Mouse (Mus musculus): ENCODE results near the gene Pdlim4. TPM values are rescaled to one million over a fixed set of nuclear protein-coding genes. Genes with fewer than 3 reads are reported as not detected.

Pdlim4 gene
- polyA plus RNA-seq, 2 experiments from 2014 or later, result 0.57 to 1.3 TPM

DNA sequence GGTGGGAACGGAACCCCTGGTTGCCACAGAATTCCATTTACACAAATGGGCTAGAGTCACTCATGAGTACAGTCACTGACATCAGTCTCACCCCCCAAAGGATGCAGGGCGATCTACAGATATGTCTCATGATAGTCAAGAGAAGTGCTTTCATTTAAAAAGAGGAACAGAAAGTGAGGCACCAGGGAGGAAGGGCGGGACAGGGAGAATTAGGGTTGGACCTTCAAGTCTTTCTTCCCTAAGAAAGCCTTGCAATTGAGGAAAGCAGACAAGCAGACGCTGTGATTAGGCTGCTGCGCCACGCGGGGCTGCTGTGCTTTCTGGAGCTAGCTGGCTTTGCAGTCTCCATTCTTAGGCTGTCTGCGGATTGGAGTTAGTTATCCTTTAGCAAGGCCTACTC, 22.9 kb upstream of the Pdlim4 start:
- ATAC-seq, result no peak

DNA sequence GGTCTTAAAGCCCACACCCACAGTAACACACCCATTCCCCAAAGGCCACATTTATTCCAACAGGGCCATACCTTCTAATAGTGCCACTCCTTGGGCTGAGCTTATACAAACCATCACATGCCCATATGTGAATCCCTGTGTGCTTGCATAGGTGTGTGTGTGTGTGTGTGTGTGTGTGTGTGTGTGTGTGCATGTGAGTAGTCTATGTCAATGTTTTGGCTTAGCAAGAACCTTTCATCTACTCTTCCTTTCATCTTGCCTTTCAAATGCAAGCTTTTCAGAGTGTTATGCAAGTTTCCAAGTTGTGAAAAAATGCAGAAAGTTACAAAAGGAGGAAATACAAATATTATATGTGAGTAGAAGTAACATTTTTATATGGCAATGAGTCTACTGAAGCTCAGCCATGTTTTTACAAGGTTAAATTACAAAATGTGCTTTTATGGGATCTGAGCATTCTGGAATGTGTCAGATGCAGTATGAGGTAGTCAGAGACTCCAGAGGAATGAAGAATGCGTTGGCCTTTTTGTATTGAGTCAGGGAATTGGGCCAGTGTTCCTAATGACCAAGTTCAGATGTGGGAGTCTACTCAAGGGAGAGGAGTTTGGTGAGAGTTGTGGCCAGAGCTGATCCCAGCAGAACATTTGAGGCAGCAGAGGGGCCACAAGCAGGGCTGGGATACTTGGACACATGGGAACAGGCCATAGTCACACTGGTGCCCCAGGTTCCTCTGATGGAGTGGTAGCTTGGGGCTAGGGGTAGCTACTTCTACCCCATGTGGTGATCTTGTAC, 21.5 kb upstream of the Pdlim4 start:
- ATAC-seq, result no peak

DNA sequence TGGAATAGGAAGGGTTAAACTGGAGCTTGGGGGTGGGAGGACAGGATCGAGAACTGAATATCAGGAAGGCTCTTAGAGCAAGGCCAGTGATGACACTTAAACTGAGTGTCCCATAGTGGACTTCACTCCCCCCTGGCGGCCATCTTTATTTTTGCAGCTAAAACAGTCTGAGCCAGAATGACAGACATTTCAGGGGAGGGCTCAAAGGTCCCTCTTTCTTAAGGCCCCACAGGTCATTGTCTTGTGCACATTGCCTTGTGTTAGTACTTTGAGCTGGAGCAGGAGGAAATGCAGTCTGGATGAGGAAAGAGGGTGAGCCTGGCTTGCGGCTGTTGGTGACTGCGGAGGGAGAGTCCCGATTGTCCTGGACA, 20.1 kb upstream of the Pdlim4 start:
- peak; percentile 36 for ATAC-seq

DNA sequence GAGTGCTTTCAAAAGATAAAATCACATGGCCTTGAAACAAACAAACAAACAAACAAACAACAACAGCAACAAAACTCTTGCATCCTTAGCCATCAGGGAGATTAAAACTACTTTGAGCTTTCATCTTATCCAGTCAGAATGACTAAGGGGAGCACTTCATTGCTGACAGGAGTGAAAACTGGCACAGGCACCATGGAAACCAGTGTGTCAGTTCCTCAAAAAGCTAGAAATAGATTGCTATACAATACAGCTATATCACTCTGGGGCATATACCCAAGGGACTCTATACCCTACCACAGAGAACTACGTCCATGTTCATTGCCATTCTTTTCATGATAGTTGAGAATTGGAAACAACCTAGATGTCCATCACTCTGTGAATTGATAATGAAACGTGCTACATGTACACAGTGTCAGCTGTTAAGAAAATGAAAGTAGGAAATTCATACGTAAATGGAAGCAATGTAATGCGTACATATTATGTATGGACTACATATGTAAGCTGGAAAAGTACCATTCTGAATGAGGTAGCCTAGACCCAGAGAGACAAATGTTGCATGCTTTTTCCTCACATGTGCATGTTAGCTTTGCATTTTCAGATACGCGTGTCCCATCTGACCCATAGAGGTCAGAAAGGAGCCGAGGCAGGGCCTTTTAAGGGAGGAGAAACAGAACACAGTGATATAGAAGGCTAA, 19.6 kb upstream of the Pdlim4 start:
- ATAC-seq, result peak; percentile 14

DNA sequence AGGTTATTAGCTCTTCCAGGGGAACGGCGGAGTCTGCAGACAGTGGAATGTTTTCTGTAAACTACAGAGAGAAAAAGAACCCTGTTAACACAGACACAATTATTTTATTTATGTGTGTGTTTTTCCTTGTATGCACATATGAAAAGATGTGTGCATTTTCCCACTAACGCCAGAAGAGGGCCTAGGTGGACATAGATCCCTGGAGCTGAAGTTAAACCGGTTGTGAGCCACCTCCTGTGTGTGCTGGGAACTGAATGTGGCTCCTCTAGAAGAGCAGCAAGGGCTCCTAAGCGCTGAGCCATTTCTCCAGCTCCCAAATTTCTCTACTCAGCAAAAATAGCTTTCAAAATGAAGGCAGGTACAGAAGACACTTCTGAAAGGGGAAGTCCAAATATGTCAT, 17.0 kb upstream of the Pdlim4 start:
- ATAC-seq, result no peak

DNA sequence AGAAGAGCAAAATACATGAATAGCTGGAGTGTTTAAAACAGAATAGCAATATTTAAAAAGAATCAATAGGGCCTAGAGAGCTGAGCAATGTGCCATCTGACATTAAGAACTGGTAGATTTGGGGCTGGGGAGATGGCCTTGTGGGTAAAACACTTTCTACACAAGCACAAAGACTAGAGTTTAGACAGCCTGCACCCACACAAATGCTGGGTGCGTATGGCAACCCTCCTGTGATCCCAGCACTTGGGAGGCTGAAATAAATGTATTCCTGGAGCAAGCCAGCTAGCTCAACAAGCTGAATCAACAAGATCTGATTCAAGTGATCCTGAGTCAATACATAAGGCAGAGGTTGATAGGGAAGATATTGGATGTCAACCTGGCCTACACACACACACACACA, 16.2 kb upstream of the Pdlim4 start:
- ATAC-seq, result no peak

DNA sequence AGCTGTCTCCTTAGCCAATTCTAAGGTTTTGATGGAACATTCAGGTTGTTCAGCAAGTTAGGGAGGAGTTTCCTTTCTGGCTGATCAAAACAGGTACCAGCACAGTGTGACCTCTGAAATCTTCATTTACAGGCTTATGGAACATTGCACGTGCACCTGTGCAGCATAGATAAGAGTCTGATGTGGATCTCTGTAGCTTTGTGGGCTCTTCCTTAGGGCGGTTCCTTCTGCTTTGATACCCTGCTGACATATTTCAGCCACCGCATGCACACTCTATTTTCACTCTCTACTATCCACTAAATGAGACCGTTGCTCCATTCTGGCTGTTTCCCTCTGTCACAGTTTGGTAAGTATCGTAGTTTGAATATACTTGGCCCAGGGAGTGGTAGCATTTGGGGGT, 13.9 kb upstream of the Pdlim4 start:
- ATAC-seq, result no peak

DNA sequence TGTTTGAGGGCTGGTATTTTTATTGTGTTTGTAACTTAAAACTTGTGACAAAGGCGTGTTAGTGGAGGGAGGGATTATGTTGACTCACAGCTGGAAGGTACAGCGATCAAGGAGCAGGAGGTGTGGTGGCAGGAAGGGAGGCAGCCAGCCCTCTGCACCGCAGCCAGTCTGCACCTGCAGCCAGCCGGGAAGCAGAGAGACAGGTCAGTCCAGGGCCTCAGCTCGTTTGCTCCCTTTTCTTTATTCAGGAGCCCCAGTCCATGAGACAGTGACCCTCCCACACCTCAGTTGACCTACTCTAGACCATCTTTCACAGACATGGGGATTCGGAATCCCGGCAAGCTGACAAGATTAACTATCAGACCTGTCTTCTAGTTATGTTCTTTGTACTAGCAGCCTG, 11.6 kb upstream of the Pdlim4 start:
- no peak for ATAC-seq

DNA sequence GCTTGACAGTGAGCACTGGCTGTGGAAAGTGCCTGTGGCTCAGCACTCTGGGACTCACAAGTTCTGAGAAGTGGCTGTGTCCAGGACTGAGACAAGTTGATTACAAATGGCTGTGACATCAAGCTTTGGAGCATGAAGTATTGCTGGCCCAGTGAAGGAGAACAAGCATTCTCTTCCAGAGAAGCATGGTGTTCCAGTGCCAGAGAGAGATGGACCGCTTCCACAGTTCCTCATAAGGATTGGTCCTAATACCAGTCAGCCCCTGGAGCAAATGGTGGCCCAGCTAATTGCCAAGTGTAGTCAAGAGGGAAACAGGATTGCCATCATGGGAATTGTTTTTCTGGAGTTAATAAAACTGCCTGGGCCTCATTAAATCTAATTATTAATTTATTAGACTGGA, 7.3 kb upstream of the Pdlim4 start:
- no peak for ATAC-seq

DNA sequence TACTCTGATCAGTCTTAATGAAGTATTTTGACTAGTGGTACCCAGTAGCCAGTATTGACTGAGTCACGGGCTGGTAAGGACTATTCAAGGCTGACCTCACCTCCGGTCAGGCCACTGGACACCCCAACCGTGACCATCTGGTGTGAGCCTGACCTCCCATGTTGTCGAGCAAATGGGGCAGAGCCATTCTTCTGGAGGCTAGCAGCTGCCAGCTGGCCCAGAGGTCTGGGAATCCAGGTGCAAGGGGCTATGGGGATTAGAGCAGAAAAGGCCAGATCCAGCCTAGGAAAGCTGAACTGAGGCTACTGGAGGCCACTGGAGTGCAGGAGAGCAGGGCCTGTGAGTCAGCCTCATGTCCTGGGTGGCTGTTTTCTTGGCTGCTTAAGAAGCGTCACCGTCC, 6.5 kb upstream of the Pdlim4 start:
- no peak for ATAC-seq

DNA sequence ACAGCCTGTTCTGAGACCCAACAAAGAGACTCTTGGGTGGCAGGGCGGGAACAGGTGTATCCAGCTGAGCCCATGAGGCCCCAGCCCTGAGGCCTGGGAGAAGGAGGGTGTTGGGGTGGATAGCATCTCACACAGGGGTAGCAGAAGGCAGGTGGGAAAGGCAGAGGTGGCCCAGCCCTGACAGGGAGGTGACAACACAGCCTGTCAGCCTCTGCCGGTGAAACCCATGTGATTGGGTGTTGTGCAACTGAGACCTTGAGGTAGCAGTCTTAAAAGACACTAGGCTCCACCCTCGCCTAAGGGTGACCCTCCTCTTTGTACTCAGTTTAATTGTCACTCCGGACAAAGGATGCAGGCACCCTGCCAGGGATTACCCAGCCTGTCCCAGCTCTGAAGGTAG, 4.5 kb upstream of the Pdlim4 start:
- no peak for ATAC-seq

DNA sequence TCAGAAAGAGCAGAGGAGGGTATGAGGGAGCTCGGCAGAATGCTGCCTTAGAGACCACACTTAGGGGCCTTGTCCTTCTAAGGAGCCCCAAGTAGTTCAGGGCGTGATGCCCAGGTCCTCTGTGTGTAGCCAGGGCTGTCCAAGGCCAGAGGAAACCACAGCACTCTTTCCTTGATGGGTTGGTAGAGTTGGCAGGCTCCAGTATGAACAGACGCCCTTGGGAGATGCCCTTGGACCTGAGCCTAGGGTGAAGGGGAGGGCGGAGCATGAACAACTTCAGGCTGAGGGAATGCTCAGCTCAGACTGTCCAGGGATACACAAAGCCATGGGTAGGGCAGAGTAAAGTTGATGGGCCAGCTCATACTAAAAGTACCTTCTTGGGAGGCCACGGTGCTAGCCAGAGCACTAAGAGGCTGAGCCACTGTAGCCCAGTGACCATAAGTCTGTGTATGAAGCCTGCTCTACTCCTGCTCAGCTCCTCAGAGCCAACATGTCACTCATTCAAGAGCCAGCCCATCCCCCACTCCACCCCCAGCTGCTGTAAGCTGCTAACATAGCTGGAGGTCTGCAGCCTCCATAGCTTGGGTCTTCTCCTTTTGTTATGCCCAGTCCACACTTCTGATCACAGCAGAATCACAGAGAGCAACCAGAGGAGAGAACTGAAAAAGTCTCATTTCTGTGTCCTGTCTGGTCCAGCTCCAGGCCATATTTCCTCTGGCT, 3.1 kb upstream of the Pdlim4 start:
- no peak for ATAC-seq

DNA sequence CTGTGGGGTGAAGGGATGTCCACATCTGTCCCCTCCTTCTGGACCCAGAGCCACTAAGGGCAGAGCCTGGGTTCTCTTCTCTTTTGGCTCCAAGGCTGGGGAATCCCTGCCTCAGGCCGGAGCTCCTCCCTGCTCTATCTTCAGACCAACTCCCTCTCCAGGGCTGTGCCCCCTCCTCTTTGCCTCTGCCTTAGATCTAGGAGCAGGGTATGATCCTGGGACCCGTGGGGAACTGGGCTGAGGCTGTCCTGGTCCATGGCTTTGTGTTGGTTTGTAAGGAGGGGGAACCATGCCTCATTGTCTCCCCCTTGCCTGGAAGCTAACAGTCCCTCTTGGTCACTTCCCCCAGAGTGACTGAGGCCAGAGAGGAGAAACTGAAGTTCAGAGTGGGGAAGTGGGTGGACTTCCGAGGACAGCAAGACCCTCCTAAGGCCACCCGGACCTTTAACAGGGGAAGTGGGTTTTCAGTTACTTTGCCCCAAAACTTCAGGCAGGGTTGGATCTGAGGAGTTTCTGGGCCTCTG, 756 bp downstream of the Pdlim4 start:
- no peak for ATAC-seq

DNA sequence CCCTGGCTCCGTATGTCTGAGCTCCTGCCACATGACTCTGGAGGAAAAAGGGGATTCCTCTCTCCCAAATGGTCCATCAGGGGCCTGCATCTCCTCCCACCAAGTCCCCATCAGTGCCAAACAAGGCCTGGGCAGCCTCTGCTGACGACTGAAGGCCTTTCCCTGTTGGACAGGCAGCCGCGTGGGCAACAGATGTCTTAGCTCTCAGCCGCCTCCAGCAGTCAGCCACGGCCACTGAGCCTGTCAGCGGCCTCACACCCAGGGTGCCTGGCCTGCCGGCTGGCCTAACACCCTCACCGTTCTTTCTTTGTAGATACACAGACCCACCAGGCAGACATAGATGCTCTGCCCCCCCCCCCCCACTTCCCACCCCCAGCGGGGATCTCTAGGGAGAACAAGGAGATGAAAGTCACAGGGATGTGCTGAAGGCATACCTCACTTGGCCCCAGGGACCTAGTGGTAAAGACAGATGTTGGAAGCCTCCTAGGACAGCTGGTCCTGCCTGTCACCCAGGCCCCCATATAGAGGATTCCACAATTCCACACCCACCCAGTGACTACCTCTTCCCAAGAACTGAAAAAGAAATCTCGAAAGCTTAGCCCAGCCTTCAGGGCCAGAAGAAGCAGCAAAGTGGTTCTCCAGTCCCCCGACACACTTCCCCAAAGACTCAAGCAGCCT, 1.4 kb downstream of the Pdlim4 start:
- ATAC-seq, result no peak

DNA sequence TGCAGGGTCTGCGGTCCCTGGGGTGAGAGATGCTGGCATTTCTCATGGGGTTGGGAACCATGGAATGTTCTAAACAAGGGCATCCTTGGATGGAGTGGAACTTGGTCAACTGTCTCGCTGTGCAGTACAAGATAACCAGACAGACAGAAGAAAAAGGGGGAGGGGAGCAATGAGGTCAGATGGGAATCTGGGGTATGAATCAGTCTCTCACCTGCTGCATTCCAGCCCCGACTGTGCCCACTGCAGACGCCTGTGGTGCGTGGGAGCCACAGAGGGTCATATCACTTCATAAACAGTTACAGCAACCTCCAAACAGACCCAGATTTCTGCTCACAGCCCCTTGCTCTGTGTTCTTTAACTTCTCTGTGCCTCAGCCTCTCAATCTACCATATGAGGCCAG, 2.4 kb downstream of the Pdlim4 start:
- ATAC-seq, result no peak

DNA sequence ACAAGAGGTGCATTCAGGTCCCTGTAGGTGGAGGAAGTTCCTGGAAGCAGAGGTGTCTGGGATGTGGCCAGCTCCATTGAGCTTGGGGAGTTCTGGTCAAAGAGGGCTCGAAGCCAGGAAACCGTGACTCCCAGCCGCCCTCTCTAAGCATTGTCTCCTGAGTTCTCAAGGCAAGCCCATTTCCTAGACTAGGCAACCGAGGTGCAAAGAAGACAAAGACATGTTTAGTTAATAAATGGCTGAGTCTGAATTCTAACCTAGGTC, 3.0 kb downstream of the Pdlim4 start:
- ATAC-seq, result no peak

DNA sequence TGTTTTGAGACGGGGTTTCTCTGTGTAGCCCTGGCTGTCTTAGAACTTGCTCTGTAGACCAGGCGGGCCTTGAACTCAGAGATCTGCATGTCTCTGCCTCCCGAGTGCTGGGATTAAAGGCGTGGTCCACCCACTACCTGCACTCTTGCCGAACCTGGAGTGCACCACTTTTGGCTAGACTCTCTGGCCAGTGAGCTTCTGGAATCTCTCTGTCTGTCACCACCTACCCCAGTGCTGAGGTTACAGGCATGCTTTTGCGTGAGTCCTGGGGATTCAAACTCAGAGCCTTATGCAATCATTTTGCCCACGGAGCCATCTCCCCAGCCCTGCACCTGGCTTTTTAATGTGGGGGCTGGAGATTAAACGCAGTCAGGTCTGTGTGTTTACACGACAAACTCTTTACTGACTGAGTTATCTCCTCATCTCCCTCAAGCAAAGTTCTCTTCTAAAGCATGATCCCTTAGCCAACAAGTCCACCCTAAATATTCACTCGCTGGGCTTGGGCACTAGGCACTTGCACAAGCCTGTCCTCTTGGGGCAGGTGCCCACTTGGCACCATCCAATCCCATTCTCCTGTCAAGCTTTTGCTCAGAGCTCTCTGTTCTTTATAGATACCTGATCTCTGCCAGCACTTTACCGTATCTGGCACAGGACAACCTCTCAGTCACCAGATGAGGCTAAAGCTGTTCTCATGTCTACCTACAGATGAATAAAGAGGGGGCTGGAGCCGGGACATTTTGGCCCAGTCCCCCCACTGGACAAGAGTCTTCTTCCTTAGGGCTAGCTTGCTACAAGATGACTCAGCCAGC, 3.5 kb downstream of the Pdlim4 start:
- no peak for ATAC-seq

DNA sequence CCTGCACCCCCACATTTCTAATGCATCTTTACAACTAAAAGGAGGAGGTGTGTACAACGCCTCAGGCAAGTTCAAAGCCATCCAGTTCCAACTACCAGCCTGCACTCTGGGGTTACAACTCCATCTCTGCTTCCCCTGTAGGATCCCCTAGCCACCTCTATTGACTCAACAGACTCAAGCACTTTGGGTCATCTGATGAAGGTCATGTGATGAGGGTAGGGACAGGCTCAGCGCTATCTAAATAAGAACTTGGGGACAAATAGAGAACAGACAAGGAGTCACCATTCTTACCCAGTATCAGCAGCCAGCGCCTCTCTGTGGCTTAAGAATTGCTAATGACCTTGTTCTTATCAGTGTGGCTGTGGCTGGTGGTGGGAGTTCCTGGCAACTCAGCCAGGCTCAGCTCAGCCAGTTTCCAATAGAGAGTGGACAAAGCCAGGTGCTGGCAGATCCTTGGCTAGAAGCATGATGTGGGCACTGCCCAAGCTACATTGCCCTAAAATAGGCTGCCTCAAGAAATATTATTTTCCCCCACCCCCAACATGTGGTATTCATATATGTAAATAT, 4.3 kb downstream of the Pdlim4 start:
- ATAC-seq, result no peak

DNA sequence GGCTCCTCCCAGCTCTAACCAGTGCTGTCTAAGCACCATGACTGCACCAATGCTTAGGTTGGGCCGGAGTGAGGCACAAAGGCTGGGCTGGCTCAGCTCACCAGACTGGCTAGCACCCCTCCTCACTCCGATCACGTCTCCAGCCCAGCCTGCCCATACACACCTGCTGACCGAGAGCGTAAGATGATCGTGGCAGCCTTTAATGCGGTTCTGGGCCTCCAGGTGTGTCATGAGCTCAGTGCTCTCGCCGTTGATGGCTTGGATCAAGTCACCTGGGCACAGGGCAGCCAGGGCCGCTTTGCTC, 5.4 kb downstream of the Pdlim4 start:
- no peak for ATAC-seq

DNA sequence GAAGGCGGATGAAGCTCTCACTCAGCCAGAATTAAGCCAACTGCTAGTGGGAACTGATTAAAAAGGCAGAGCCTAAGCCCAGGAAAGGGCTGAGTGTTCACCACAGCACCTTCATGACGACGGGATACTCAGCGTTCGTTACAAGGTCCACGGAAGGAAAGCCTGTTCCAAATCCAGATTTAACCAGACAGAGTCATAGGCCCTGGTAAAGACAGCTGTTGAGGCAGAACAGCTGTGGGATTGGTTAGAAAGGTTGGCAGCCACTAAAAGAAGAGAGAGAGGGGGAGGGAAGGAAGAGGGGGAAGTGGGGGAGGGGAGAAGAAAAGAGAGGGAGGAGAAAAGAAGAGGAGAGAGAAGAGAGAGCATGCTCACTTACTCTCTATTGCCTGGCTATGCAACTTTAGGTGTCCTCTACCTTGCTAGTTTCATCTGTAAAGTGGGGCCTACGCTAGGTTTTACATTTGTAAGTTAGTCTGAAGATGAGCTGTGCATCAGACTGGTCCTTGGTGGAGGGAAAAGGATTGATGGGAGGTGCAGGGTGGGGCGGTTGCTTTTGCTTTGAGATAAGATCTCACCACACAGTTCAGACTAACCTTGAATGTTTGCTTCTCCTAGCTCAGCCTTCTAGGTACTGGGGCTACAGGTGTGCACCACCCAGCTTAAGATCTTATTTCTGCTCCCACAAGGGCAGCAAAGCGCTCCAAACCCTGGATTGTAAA, 5.9 kb downstream of the Pdlim4 start:
- ATAC-seq, result peak; percentile 52

DNA sequence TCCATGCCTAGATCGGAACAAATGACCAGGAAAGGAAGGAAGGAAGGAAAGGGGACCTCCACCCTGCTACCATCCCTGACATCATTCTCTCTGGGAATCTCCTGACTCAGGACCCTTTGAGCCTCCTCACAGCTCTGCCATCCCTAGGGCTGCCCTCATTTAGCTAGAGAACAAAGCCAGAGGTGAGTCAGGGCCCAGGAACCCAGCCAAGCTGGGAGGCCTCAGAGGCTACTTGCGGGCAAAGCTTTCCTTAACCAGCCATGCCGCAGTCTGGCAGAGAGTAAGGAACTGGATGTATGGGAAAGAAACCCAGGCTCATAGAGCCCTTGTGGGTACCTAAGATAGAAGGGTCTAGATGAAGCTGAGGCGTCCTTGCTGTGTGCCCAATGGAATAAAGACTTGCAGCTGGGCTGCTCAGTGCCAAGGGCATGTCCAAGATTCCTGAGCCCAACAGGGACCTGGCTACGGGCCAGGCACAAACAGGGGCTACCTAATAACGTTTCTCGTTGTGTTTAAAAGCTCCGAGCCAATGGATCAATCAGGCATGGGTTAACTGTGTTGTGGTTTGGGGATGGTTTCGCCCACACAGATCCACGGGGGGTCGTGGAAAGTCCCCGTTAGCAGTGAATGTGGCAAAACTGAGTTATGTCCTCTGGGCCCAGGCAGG, 6.6 kb downstream of the Pdlim4 start:
- no peak for ATAC-seq
